Mouse (Mus musculus) brain, embryonic 14.5 days (tissue): ENCODE data around the gene Gpr176.

Source experiments
- CTCF ChIP-seq: fragments of 200-500 bp; IDR thresholded peaks from 2 replicates; pipeline ENCODE4 v1.5.1; 2012; ENCODE audit warnings: inconsistent platforms, mild to moderate bottlenecking, moderate library complexity, borderline replicate concordance; ENCODE audit not compliant: insufficient read depth, insufficient read length; ENCODE audit errors: extremely low read depth
- POLR2A ChIP-seq: fragments of 200-500 bp; IDR thresholded peaks from 2 replicates; pipeline ENCODE4 v1.6.1; 2012; ENCODE audit warnings: mild to moderate bottlenecking, inconsistent platforms, borderline replicate concordance; ENCODE audit not compliant: poor library complexity, insufficient read depth, insufficient read length, severe bottlenecking; ENCODE audit errors: extremely low read depth

- no peak for TF ChIP-seq CTCF
- no peak for TF ChIP-seq POLR2A
These were observed 110.5 kb downstream of the Gpr176 start for GRCm38 (mm10) chr2:118262673-118263072.
